Mouse (Mus musculus): Measurements from ENCODE around the gene Arhgap10.

DNA sequence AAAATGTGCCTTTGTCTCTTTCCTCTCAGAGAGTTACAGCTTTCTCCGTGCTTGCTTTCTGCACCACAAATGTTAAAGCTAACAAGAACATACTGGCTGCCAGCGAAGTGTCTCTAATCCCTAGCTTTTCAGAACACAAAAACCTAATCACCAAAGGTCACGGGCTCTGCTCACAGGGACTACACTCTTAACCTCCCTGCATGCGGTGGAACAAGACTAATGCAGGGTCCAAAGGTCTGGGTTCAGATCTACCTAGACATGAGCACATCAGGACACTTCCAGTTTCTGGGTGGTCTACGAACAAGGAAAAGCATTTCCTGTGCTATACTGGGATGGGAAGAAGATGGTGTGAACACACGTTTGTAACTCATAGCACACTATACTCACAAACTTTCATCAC, 151.8 kb downstream of the Arhgap10 start:
- TF ChIP-seq GATA1 (IDR thresholded peaks at IDR 0.05; ENCODE audit: borderline replicate concordance, low read length) (no peak), FLI1 (IDR thresholded peaks at IDR 0.05; ENCODE audit: low read length) (no peak)

Data from megakaryocyte, embryonic 14.5 days (primary cell).